Mouse (Mus musculus) erythroblast, adult 5-6 weeks (primary cell): ENCODE results near the gene Pnn. TPM values are rescaled to one million over a fixed set of nuclear protein-coding genes. Genes with fewer than 3 reads are reported as not detected.
A peak's percentile ranks its signal among the peaks of the same experiment; 100 is the strongest.
"Not testable (repeated sequence)": the region's sequence is repeated elsewhere in the genome, so short reads cannot be mapped to it uniquely, and the experiment has no call there.

ENCODE experiments used
- ATAC-seq: replicated peaks from 2 replicates; pipeline ENCODE4 v1.8.0; 2016; ENCODE audit warnings: moderate number of reproducible peaks, mild to moderate bottlenecking, moderate TSS enrichment, inconsistent platforms; ENCODE audit not compliant: poor library complexity, low FRiP score, severe bottlenecking
- total RNA-seq, 2 experiments: library from RNA; stranded (forward) in 1 of 2; stranded (reverse) in 1 of 2; fragments of 150-400 nt in 1 of 2; fragments of 200-764, 138-1000 nt in 1 of 2; gene quantifications; 2 replicates each; pipeline versions ENCODE4 v1.2.3 to v1.2.4; 2015 to 2017; ENCODE audit warnings: low replicate concordance in 2 of 2

The Pnn gene
- 22.3 and 24.5 TPM in 2 replicates for total RNA-seq (2015; ENCODE audit: low replicate concordance)
- total RNA-seq (2017; ENCODE audit: low replicate concordance) = 23.3 and 40.4 TPM in 2 replicates

GRCm38 (mm10) chr12:59066448-59067077, at the start of gene Pnn:
Pnn (plus strand) TSS chr12:59066884.
- ATAC-seq = peak; percentile 100

- no peak for ATAC-seq
Measured at GRCm38 (mm10) chr12:59017970-59018369, 48.7 kb upstream of the Pnn start.

GRCm38 (mm10) chr12:59019891-59020290, 46.8 kb upstream of the Pnn start:
- no peak for ATAC-seq

- no peak for ATAC-seq
Measured at GRCm38 (mm10) chr12:59021306-59021705, 45.4 kb upstream of the Pnn start.

- peak; percentile 77 for ATAC-seq
Measured at GRCm38 (mm10) chr12:59032101-59032500, 34.6 kb upstream of the Pnn start.

- ATAC-seq = no peak
Measured at GRCm38 (mm10) chr12:59039162-59039970, 27.3 kb upstream of the Pnn start.

- ATAC-seq = 0 out of 2 replicates have a peak, but pooled peaks have one; percentile 46
Measured at GRCm38 (mm10) chr12:59039971-59040844, 26.5 kb upstream of the Pnn start.

GRCm38 (mm10) chr12:59040851-59041250, 25.8 kb upstream of the Pnn start:
- ATAC-seq = no peak

GRCm38 (mm10) chr12:59052470-59052869, 14.2 kb upstream of the Pnn start:
- ATAC-seq = no peak

GRCm38 (mm10) chr12:59053166-59053565, 13.5 kb upstream of the Pnn start:
- ATAC-seq = 0 out of 2 replicates have a peak, but pooled peaks have one; percentile 45

- no peak for ATAC-seq
Measured at GRCm38 (mm10) chr12:59053976-59054375, 12.7 kb upstream of the Pnn start.

- ATAC-seq = no peak
Measured at GRCm38 (mm10) chr12:59055196-59055850, 11.4 kb upstream of the Pnn start.

- ATAC-seq = no peak
Measured at GRCm38 (mm10) chr12:59056222-59056621, 10.5 kb upstream of the Pnn start.

GRCm38 (mm10) chr12:59058242-59058641, 8.4 kb upstream of the Pnn start:
- not testable (repeated sequence) for ATAC-seq

- no peak for ATAC-seq
Measured at GRCm38 (mm10) chr12:59060322-59060721, 6.4 kb upstream of the Pnn start.

GRCm38 (mm10) chr12:59060993-59061595, 5.6 kb upstream of the Pnn start, which contains the start of gene Trappc6b:
Trappc6b (minus strand) TSS chr12:59061472.
- ATAC-seq = peak; percentile 92

GRCm38 (mm10) chr12:59064837-59065236, 1.8 kb upstream of the Pnn start:
- no peak for ATAC-seq

- ATAC-seq = no peak
Measured at GRCm38 (mm10) chr12:59065776-59066175, 908 bp upstream of the Pnn start.

- ATAC-seq = peak; percentile 26; the same call in 1 of the 2 replicates
Measured at GRCm38 (mm10) chr12:59067095-59067494, 411 bp downstream of the Pnn start.
